9 mouse cellular contexts compared by ENCODE assay signal in the genomic region with DNA sequence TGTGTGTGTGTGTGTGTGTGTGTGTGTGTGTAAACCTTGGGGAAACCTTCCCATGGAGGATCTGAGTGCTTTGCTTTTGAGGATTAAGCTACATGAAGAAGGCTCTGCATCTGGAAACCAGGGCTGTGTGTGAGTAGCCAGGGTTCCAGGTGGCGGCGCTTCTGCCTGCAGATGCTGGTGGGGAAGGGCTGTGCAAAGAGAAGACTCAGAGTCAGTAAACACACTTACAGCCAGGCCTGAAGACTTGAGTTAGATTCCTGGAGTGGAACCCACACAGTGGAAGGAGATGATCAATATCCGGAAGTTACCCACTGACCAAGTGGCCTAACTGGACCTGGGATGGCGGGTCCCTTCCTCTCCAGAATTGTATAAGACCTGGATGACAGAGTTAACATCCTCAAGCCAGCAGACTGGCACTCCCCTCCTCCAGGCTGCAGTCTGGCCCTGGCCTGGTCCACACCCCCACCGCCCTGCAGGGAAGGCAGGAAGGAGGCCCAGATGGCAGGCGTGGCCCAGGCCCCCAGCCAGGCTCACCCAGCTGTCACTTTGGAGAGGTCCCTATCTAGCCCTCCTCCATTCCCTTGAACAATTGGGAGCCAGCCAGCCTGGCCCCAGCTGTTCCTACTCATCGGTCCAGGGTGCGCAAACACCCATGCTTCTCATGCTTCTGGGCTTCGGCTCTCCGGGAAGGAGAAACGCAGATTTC. TPM values are rescaled to one million over a fixed set of nuclear protein-coding genes. Genes with fewer than 3 reads are reported as not detected.
DNase-seq lines count a peak whose midpoint lies in the region; ATAC-seq and TF ChIP-seq lines count a peak whose summit lies in the region.
"Had no signal": no experiment of that assay in that cellular context is flagged by ENCODE, and none has a peak within 500 bp of the region (broad histone marks: within the 10 kb centered on the region; RNA-seq: fewer than 3 reads in every experiment).

No protein-coding gene starts in this region.

- DNase-seq in thymus, postnatal 14 days, result peak; percentile 24
- DNase-seq in thymus, adult 2 months, result no peak
- peak; percentile 92 to 94 for DNase-seq in heart, postnatal 14 days
- DNase-seq in kidney, postnatal 4 days, result peak; percentile 89 to 91
- DNase-seq in liver, postnatal 0 days, result peak; percentile 27
- DNase-seq in ovary, adult 18-20 months (ENCODE audit: low spot score), result peak; percentile 63
- no peak for DNase-seq in c-Kit-positive CD71-positive TER-119-positive erythroid progenitor cells, embryonic 14.5 days (ENCODE audit: low spot score)

- no peaks in the 10 kb centered on the region for H3K36me3 ChIP-seq in thymus, adult 2 months (ENCODE audit: control insufficient read depth, insufficient read depth, low read length)
- H3K36me3 ChIP-seq in liver, postnatal 0 days (replicated peaks; ENCODE audit: insufficient read depth, low read length), result no peaks in the 10 kb centered on the region

- no peaks in the 10 kb centered on the region for H3K9me3 ChIP-seq in liver, postnatal 0 days (ENCODE audit: low read length)

- no peaks in the 10 kb centered on the region for H3K27me3 ChIP-seq in thymus, adult 2 months (ENCODE audit: control insufficient read depth, insufficient read depth, low read length)
- H3K27me3 ChIP-seq in liver, postnatal 0 days (ENCODE audit: insufficient read depth, low read length), result no peaks in the 10 kb centered on the region

- TF ChIP-seq EP300 in liver, postnatal 0 days (IDR thresholded peaks at IDR 0.05; ENCODE audit: low read depth), result no peak

- TF ChIP-seq POLR2A in thymus, adult 2 months (IDR thresholded peaks at IDR 0.05; ENCODE audit: control insufficient read depth, extremely low read depth, insufficient read depth, low read length, poor library complexity), result no peak

- H3K4me3 ChIP-seq in thymus, adult 2 months (ENCODE audit: control insufficient read depth, insufficient read depth, low read length), result no peak overlapping the region
- H3K4me3 ChIP-seq in liver, postnatal 0 days (ENCODE audit: low read depth, low read length), result no peak overlapping the region
- H3K4me3 ChIP-seq: erythroblast, embryonic 14.5 days had no signal

- 88% methylated on average over 11 of the region's 11 CpGs for WGBS in thymus, adult 2 months
- 58% methylated on average over 11 of the region's 11 CpGs for WGBS in liver, postnatal 0 days (ENCODE audit: insufficient replicate concordance)

- intact Hi-C loops in heart, postnatal 14 days (cut with DNase I), result loop anchor here (5.0 kb wide), 1 partner anchor 35 kb away; no protein-coding TSS in a partner anchor

- H3K27ac ChIP-seq in thymus, adult 2 months (ENCODE audit: control insufficient read depth, insufficient read depth, low read length), result no peak overlapping the region
- H3K27ac ChIP-seq in liver, postnatal 0 days (ENCODE audit: low read depth), result no peak overlapping the region

- peak; percentile 65 for ATAC-seq in frontal cortex, adult (ENCODE audit: low TSS enrichment)
- ATAC-seq in liver, postnatal 0 days, result no peak

- no peak overlapping the region for H3K4me2 ChIP-seq in liver, postnatal 0 days (ENCODE audit: low read depth, low read length)

- H3K4me1 ChIP-seq in thymus, adult 2 months (replicated peaks; ENCODE audit: control insufficient read depth, insufficient read depth, low read length), result no peaks in the 10 kb centered on the region
- H3K4me1 ChIP-seq in liver, postnatal 0 days (ENCODE audit: insufficient read depth), result no peaks in the 10 kb centered on the region

- no peak for TF ChIP-seq CTCF in thymus, adult 2 months (IDR thresholded peaks at IDR 0.05; ENCODE audit: borderline replicate concordance, control insufficient read depth, extremely low read depth, insufficient read depth, low read length, poor library complexity)
- no peak for TF ChIP-seq CTCF in liver, postnatal 0 days (IDR thresholded peaks at IDR 0.05; ENCODE audit: low read depth)

- no peak overlapping the region for H3K9ac ChIP-seq in liver, postnatal 0 days (replicated peaks)

RNA-seq across cellular contexts. Expression of a gene that starts 59.9 kb away (rescaled TPM):
- polyA plus RNA-seq in thymus, adult 2 months (2012; rRNA removed), result 18.1 and 18.2 TPM in 2 replicates
- total RNA-seq in heart, postnatal 14 days (2021), result 10 to 100 TPM; 15.7 to 16.5 TPM
- polyA plus RNA-seq in liver, postnatal 0 days (2015; fragmentation: Nextera tagmentation; extraction: Ambion mirVana), result 0.87 and 0.89 TPM in 2 replicates
- polyA plus RNA-seq: erythroblast, embryonic 14.5 days had no signal

Comparison
In these comparisons a context has a peak if more than half of its experiments do, and no peak if none do; other contexts are left out.
1. DNase-seq: peak in thymus, postnatal 14 days (single experiment), heart, postnatal 14 days (2 of 2), kidney, postnatal 4 days (2 of 2), liver, postnatal 0 days (single experiment) and ovary, adult 18-20 months (single experiment); none in thymus, adult 2 months (single experiment) and c-Kit-positive CD71-positive TER-119-positive erythroid progenitor cells, embryonic 14.5 days (single experiment).
2. RNA of a gene that starts 59.9 kb away (polyA plus RNA-seq): 18.1 to 18.2 TPM in thymus, adult 2 months; 0.87 to 0.89 TPM in liver, postnatal 0 days; every median in the first group is over 10 times any median in the second.